Mouse (Mus musculus) lung, postnatal 0 days (tissue): ENCODE data around the gene Kcnk10. TPM values are rescaled to one million over a fixed set of nuclear protein-coding genes. Genes with fewer than 3 reads are reported as not detected.

Experiments
- ATAC-seq: fragments of 200-750 bp; cut with Nextera tagmentation; 2 replicates; pipeline ENCODE4 v1.8.0; 2017; ENCODE audit warnings: moderate library complexity
- DNase-seq: peaks from one replicate; pipeline ENCODE4 v3.0.0-alpha.2; 2016; ENCODE audit warnings: low spot score
- H3K27ac ChIP-seq: fragments of 300-500 bp; sonication (generic); 2 replicates; pipeline ENCODE4 v1.5.1; 2014; ENCODE audit warnings: antibody characterized with exemption, mild to moderate bottlenecking, low read length, mixed read lengths
- H3K27me3 ChIP-seq: fragments of 300-500 bp; sonication (generic); replicated peaks from 2 replicates; pipeline ENCODE4 v1.6.1; 2014; ENCODE audit warnings: low read length, mixed read lengths; ENCODE audit not compliant: insufficient read depth
- H3K36me3 ChIP-seq: fragments of 300-500 bp; sonication (generic); 2 replicates; pipeline ENCODE4 v1.6.1; 2014; ENCODE audit warnings: low read length, mixed read lengths; ENCODE audit not compliant: insufficient read depth
- H3K4me1 ChIP-seq: fragments of 300-500 bp; sonication (generic); 2 replicates; pipeline ENCODE4 v1.6.1; 2014; ENCODE audit warnings: antibody characterized with exemption, low read depth, low read length, mixed read lengths; ENCODE audit not compliant: insufficient read depth
- H3K4me2 ChIP-seq: fragments of 300-500 bp; sonication (generic); replicated peaks from 2 replicates; pipeline ENCODE4 v1.6.1; 2014; ENCODE audit warnings: low read depth, mild to moderate bottlenecking, low read length, moderate library complexity, mixed read lengths
- H3K4me3 ChIP-seq: fragments of 300-500 bp; sonication (generic); 2 replicates; pipeline ENCODE4 v1.5.1; 2014; ENCODE audit warnings: low read depth, low read length
- H3K9ac ChIP-seq: fragments of 300-500 bp; sonication (generic); replicated peaks from 2 replicates; pipeline ENCODE4 v1.6.1; 2014; ENCODE audit warnings: low read depth, mild to moderate bottlenecking
- H3K9me3 ChIP-seq: fragments of 300-500 bp; sonication (generic); 2 replicates; pipeline ENCODE4 v1.6.1; 2016; ENCODE audit warnings: low read length, mixed read lengths
- CTCF ChIP-seq: IDR thresholded peaks from 2 replicates; pipeline ENCODE4 v1.5.1; 2016; ENCODE audit warnings: antibody characterized with exemption, mild to moderate bottlenecking
- EP300 ChIP-seq: IDR thresholded peaks from 2 replicates; pipeline ENCODE4 v1.6.1; 2016; ENCODE audit warnings: antibody characterized with exemption, mild to moderate bottlenecking, control low read depth
- WGBS: fragments of 180-500 bp; shearing (Covaris S2); extraction: QIAGEN DNeasy Blood & Tissue Kit; methylation state at CpG from one replicate; pipeline ENCODE4 v1.1.7; 2014; 5-methylcytosine and 5-hydroxymethylcytosine counted together
- polyA plus RNA-seq: library from polyadenylated mRNA; unstranded; fragments of >200 nt; fragmentation: Nextera tagmentation; extraction: Ambion mirVana; gene quantifications from 2 replicates; pipeline ENCODE4 v1.2.1, GENCODE M21; 2015

The Kcnk10 gene
- polyA plus RNA-seq, 1 experiment from 2014 or later: 0.06 TPM

GRCm38 (mm10) chr12:98614910-98615508 is 36.9 kb upstream of the Kcnk10 start:
- no peak overlapping the region for H3K4me3 ChIP-seq
- WGBS: 81% methylated on average over 3 of the region's 3 CpGs
- H3K9me3 ChIP-seq: no peaks in the 10 kb centered on the region
- no peaks in the 10 kb centered on the region for H3K36me3 ChIP-seq
- no peaks in the 10 kb centered on the region for H3K4me1 ChIP-seq
- TF ChIP-seq CTCF: no peak
- TF ChIP-seq EP300: no peak
- no peak overlapping the region for H3K27ac ChIP-seq
- H3K9ac ChIP-seq: no peak overlapping the region
- ATAC-seq (no peak), DNase-seq (no peak)
- no peaks in the 10 kb centered on the region for H3K27me3 ChIP-seq
- no peak overlapping the region for H3K4me2 ChIP-seq

- no peak for DNase-seq
- Histone ChIP-seq H3K27me3 (no peaks in the 10 kb centered on the region), H3K4me3 (no peak overlapping the region), H3K9me3 (no peaks in the 10 kb centered on the region), H3K4me1 (no peaks in the 10 kb centered on the region), H3K27ac (no peak overlapping the region), H3K36me3 (no peaks in the 10 kb centered on the region), H3K9ac (no peak overlapping the region), H3K4me2 (no peak overlapping the region)
- WGBS: 64% methylated on average over 3 of the region's 3 CpGs
- TF ChIP-seq EP300 (no peak), CTCF (no peak)
- no peak for ATAC-seq
These were observed 32.2 kb upstream of the Kcnk10 start for GRCm38 (mm10) chr12:98610341-98610740.

GRCm38 (mm10) chr12:98606595-98607290 is 28.6 kb upstream of the Kcnk10 start:
- H3K36me3 ChIP-seq: no peaks in the 10 kb centered on the region
- TF ChIP-seq EP300 (no peak), CTCF (no peak)
- H3K4me3 ChIP-seq: no peak overlapping the region
- no peak overlapping the region for H3K9ac ChIP-seq
- H3K4me2 ChIP-seq: no peak overlapping the region
- ATAC-seq (no peak), DNase-seq (no peak)
- H3K27ac ChIP-seq: no peak overlapping the region
- H3K9me3 ChIP-seq: no peaks in the 10 kb centered on the region
- H3K4me1 ChIP-seq: no peaks in the 10 kb centered on the region
- no peaks in the 10 kb centered on the region for H3K27me3 ChIP-seq
- 71% methylated on average over 5 of the region's 5 CpGs for WGBS

DNA sequence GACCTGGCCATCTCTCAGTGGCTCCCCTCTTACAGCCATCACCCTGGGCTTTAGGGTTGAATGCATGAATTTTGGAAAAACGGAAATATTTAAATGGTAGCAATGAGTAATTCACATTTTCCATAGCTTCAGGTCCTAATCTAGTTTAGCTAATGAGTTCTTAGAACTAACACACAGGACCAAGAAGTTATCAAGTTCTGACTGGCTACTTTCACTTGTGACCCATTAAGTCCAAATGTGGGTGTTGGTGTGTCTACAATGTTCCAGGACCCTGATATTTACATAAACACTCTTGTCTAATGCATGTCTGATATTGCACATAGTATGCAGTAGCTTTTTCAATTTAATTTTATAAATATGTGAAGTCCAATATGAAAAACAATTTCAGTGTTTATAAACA is 27.2 kb upstream of the Kcnk10 start:
- Histone ChIP-seq H3K27me3 (no peaks in the 10 kb centered on the region), H3K9me3 (no peaks in the 10 kb centered on the region), H3K36me3 (no peaks in the 10 kb centered on the region), H3K4me3 (no peak overlapping the region), H3K4me2 (no peak overlapping the region), H3K9ac (no peak overlapping the region), H3K4me1 (no peaks in the 10 kb centered on the region), H3K27ac (no peak overlapping the region)
- ATAC-seq (no peak), DNase-seq (no peak)
- TF ChIP-seq EP300 (no peak), CTCF (no peak)
- 85% methylated on average over 1 of the region's 1 CpGs for WGBS

DNA sequence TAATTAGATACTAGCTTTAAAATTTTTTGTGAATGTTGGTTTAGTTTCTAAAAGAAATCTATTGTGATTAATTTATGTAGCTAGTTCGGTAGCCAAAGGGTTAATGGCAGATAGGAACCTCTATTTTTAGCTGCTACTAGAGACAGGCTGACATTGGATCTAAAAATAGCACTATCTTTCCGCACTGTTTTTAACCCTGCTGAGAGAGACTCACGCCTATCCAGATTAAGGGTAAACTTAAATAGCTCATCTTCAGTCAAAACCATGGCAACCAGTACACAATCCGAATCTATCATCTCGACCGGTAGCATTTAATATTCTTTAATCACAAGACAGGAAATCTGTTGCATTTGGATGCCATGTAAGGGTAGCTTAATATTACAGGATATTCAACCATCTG is 24.0 kb upstream of the Kcnk10 start:
- DNase-seq (peak; percentile 8), ATAC-seq (no peak)
- H3K27me3 ChIP-seq: no peaks in the 10 kb centered on the region
- H3K9ac ChIP-seq: no peak overlapping the region
- no peaks in the 10 kb centered on the region for H3K9me3 ChIP-seq
- no peaks in the 10 kb centered on the region for H3K36me3 ChIP-seq
- no peaks in the 10 kb centered on the region for H3K4me1 ChIP-seq
- WGBS: 19% methylated on average over 6 of the region's 6 CpGs
- H3K4me2 ChIP-seq: no peak overlapping the region
- H3K27ac ChIP-seq: no peak overlapping the region
- TF ChIP-seq EP300: no peak
- TF ChIP-seq CTCF: no peak
- no peak overlapping the region for H3K4me3 ChIP-seq

DNA sequence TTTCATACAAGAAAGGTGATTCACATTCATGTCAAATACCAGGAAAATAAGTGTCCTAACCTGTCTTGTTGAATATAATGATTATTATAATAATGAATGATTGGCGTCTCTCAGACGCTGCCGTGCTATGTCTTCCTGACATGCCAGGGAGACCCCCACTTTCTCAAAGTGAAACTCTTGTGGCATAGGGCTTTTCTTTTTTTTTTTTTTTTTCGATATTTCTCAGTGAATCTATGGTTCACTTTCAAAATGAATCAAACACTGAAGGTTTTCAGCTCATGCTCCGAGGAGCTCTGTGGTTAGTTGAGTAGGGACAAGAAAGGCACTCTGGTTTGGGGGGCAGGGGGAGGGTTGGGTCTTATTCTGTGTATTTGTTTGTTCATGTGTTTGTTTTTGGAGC is 22.8 kb upstream of the Kcnk10 start:
- H3K27me3 ChIP-seq: no peaks in the 10 kb centered on the region
- no peak overlapping the region for H3K4me2 ChIP-seq
- H3K9ac ChIP-seq: no peak overlapping the region
- H3K27ac ChIP-seq: no peak overlapping the region
- TF ChIP-seq EP300: no peak
- TF ChIP-seq CTCF: no peak
- no peaks in the 10 kb centered on the region for H3K4me1 ChIP-seq
- H3K4me3 ChIP-seq: no peak overlapping the region
- ATAC-seq (no peak), DNase-seq (no peak)
- no peaks in the 10 kb centered on the region for H3K36me3 ChIP-seq
- no peaks in the 10 kb centered on the region for H3K9me3 ChIP-seq
- WGBS: 79% methylated on average over 5 of the region's 5 CpGs
